Mouse (Mus musculus) heart, embryonic 15.5 days (tissue): ENCODE measurements around the gene Pmm1. TPM values are rescaled to one million over a fixed set of nuclear protein-coding genes. Genes with fewer than 3 reads are reported as not detected.
"Not testable (repeated sequence)": the region's sequence is repeated elsewhere in the genome, so short reads cannot be mapped to it uniquely, and the experiment has no call there.

Experiments
- ATAC-seq: fragments of 200-750 bp; cut with Nextera tagmentation; replicated peaks from 2 replicates; pipeline ENCODE4 v1.8.0; 2017; ENCODE audit warnings: low read depth, moderate TSS enrichment; ENCODE audit not compliant: insufficient number of reproducible peaks, insufficient read depth, low FRiP score
- H3K27ac ChIP-seq: fragments of 300-500 bp; sonication (generic); 2 replicates; pipeline ENCODE4 v1.5.1; 2015; ENCODE audit warnings: mild to moderate bottlenecking, inconsistent platforms
- H3K27me3 ChIP-seq: fragments of 300-500 bp; sonication (generic); 2 replicates; pipeline ENCODE4 v1.6.1; 2015; ENCODE audit warnings: inconsistent platforms
- H3K36me3 ChIP-seq: fragments of 300-500 bp; sonication (generic); 2 replicates; pipeline ENCODE4 v1.6.1; 2015; ENCODE audit warnings: mild to moderate bottlenecking, inconsistent platforms
- H3K4me1 ChIP-seq: fragments of 300-500 bp; sonication (generic); replicated peaks from 2 replicates; pipeline ENCODE4 v1.6.1; 2015; ENCODE audit warnings: inconsistent platforms
- H3K4me2 ChIP-seq: fragments of 300-500 bp; sonication (generic); 2 replicates; pipeline ENCODE4 v1.6.1; 2015; ENCODE audit warnings: inconsistent platforms, mild to moderate bottlenecking, moderate library complexity
- H3K4me3 ChIP-seq: fragments of 300-500 bp; sonication (generic); 2 replicates; pipeline ENCODE4 v1.5.1; 2015; ENCODE audit warnings: mild to moderate bottlenecking, inconsistent platforms
- H3K9ac ChIP-seq: fragments of 300-500 bp; sonication (generic); 2 replicates; pipeline ENCODE4 v1.6.1; 2015; ENCODE audit warnings: mild to moderate bottlenecking, inconsistent platforms
- H3K9me3 ChIP-seq: fragments of 300-500 bp; sonication (generic); replicated peaks from 2 replicates; pipeline ENCODE4 v1.6.1; 2016; ENCODE audit warnings: inconsistent platforms
- WGBS: fragments of 180-500 bp; shearing (Covaris S2); methylation state at CpG from one replicate; pipeline ENCODE4 v1.1.7; 2015; ENCODE audit warnings: mixed read lengths; 5-methylcytosine and 5-hydroxymethylcytosine counted together
- polyA plus RNA-seq: library from polyadenylated mRNA; unstranded; fragments of >200 nt; fragmentation: Nextera tagmentation; extraction: Ambion mirVana; gene quantifications from 2 replicates; pipeline ENCODE4 v1.2.1, GENCODE M21; 2015

The Pmm1 gene
- polyA plus RNA-seq, 1 experiment from 2014 or later, result 18.1 TPM

GRCm38 (mm10) chr15:81970498-81970897 lies 9.8 kb upstream of the Pmm1 start:
- not testable (repeated sequence) for H3K4me2 ChIP-seq, H3K4me1 ChIP-seq, H3K27ac ChIP-seq, H3K36me3 ChIP-seq, H3K9ac ChIP-seq, ATAC-seq, H3K27me3 ChIP-seq, H3K4me3 ChIP-seq, H3K9me3 ChIP-seq
- WGBS, result 89% methylated on average over 4 of the region's 4 CpGs

GRCm38 (mm10) chr15:81969635-81970034 lies 8.9 kb upstream of the Pmm1 start:
- 65% methylated on average over 6 of the region's 6 CpGs for WGBS
- H3K4me1 ChIP-seq, ATAC-seq, H3K4me2 ChIP-seq, H3K27me3 ChIP-seq, H3K36me3 ChIP-seq, H3K9ac ChIP-seq, H3K9me3 ChIP-seq, H3K4me3 ChIP-seq, H3K27ac ChIP-seq: not testable (repeated sequence)

GRCm38 (mm10) chr15:81969173-81969572 lies 8.4 kb upstream of the Pmm1 start:
- Histone ChIP-seq H3K9ac (no peak overlapping the region), H3K27me3 (no peaks in the 10 kb centered on the region), H3K4me3 (no peak overlapping the region), H3K4me2 (no peak overlapping the region), H3K36me3 (no peaks in the 10 kb centered on the region), H3K4me1 (no peaks in the 10 kb centered on the region), H3K27ac (no peak overlapping the region), H3K9me3 (peaks cover 3% of the 10 kb centered on the region; the same call in 1 of the 2 replicates)
- 65% methylated on average over 7 of the region's 7 CpGs for WGBS
- no peak for ATAC-seq

GRCm38 (mm10) chr15:81968447-81968846 lies 7.7 kb upstream of the Pmm1 start:
- H3K4me2 ChIP-seq, result no peak overlapping the region
- H3K9me3 ChIP-seq, result peaks cover 3% of the 10 kb centered on the region; the same call in 1 of the 2 replicates
- H3K27ac ChIP-seq, result no peak overlapping the region
- H3K9ac ChIP-seq, result no peak overlapping the region
- H3K36me3 ChIP-seq, result no peaks in the 10 kb centered on the region
- no peak overlapping the region for H3K4me3 ChIP-seq
- H3K4me1 ChIP-seq, result no peaks in the 10 kb centered on the region
- WGBS, result 48% methylated on average over 2 of the region's 2 CpGs
- no peaks in the 10 kb centered on the region for H3K27me3 ChIP-seq
- ATAC-seq, result no peak

GRCm38 (mm10) chr15:81967821-81968220 lies 7.1 kb upstream of the Pmm1 start:
- Histone ChIP-seq H3K9ac (no peak overlapping the region), H3K36me3 (no peaks in the 10 kb centered on the region), H3K4me3 (no peak overlapping the region), H3K27ac (no peak overlapping the region), H3K4me1 (no peaks in the 10 kb centered on the region), H3K27me3 (no peaks in the 10 kb centered on the region), H3K9me3 (no peaks in the 10 kb centered on the region; the same call in 1 of the 2 replicates), H3K4me2 (no peak overlapping the region)
- no peak for ATAC-seq
- WGBS, result 84% methylated on average over 5 of the region's 5 CpGs

- whole genome bisulfite sequencing, result 70% methylated on average over 12 of the region's 14 CpGs
- H3K27me3 ChIP-seq, result no peaks in the 10 kb centered on the region
- ATAC-seq, result no peak
- no peaks in the 10 kb centered on the region for H3K36me3 ChIP-seq
- no peak overlapping the region for H3K27ac ChIP-seq
- H3K4me1 ChIP-seq, result no peaks in the 10 kb centered on the region
- H3K9me3 ChIP-seq, result no peaks in the 10 kb centered on the region
- no peak overlapping the region for H3K9ac ChIP-seq
- no peak overlapping the region for H3K4me2 ChIP-seq
- H3K4me3 ChIP-seq, result no peak overlapping the region
Observed at GRCm38 (mm10) chr15:81966062-81966829, 5.5 kb upstream of the Pmm1 start.

DNA sequence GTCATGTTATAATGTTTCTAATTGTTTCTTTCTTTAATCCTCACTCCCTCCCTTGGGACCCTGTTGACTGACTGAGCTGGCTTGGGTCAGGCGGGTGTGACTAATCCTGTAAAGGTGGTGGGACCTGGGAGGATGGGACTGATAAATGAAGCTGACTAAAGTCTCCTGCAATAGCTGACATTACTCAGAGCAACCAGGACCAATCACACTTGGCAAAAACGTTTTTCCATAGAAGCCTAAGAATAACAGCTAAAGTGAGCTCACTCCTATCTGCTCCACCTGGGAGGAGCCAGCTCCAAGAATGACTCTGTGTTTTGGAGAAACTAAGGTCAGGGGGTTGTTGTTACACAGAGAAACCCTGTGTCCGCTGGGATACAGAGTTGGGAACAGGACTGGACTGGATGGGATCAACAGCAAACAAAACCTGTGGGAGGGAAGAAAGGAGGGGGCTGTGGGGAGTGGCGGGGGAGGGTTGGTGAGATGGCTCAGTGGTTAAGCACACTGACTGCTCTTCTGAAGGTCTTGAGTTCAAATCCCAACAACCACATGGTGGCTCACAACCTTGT lies 4.3 kb upstream of the Pmm1 start:
- Histone ChIP-seq H3K27me3 (no peaks in the 10 kb centered on the region), H3K27ac (no peak overlapping the region), H3K4me3 (no peak overlapping the region), H3K9me3 (no peaks in the 10 kb centered on the region), H3K4me1 (peaks cover 3% of the 10 kb centered on the region), H3K4me2 (no peak overlapping the region), H3K36me3 (no peaks in the 10 kb centered on the region), H3K9ac (no peak overlapping the region)
- no peak for ATAC-seq
- 46% methylated on average over 4 of the region's 4 CpGs for WGBS

GRCm38 (mm10) chr15:81964262-81964661 lies 3.5 kb upstream of the Pmm1 start:
- Histone ChIP-seq H3K4me2 (no peak overlapping the region), H3K9me3 (no peaks in the 10 kb centered on the region), H3K36me3 (no peaks in the 10 kb centered on the region), H3K4me3 (no peak overlapping the region), H3K4me1 (peaks cover 9% of the 10 kb centered on the region), H3K9ac (no peak overlapping the region), H3K27ac (no peak overlapping the region), H3K27me3 (no peaks in the 10 kb centered on the region)
- 48% methylated on average over 1 of the region's 1 CpGs for WGBS
- ATAC-seq, result no peak

- H3K9ac ChIP-seq, result no peak overlapping the region; the same call in 1 of the 2 replicates
- under 1% methylated on average over 8 of the region's 8 CpGs for WGBS
Observed at GRCm38 (mm10) chr15:81961078-81961451, 335 bp upstream of the Pmm1 start.

GRCm38 (mm10) chr15:81958906-81959305 lies 1.8 kb downstream of the Pmm1 start:
- no peaks in the 10 kb centered on the region for H3K9me3 ChIP-seq
- H3K36me3 ChIP-seq, result peaks cover 4% of the 10 kb centered on the region; the same call in 1 of the 2 replicates
- no peaks in the 10 kb centered on the region for H3K27me3 ChIP-seq
- ATAC-seq, result no peak
- no peak overlapping the region for H3K27ac ChIP-seq
- no peak overlapping the region for H3K4me2 ChIP-seq
- no peak overlapping the region for H3K4me3 ChIP-seq
- H3K4me1 ChIP-seq, result peaks cover 9% of the 10 kb centered on the region
- 70% methylated on average over 3 of the region's 3 CpGs for WGBS
- H3K9ac ChIP-seq, result no peak overlapping the region

More at GRCm38 (mm10) chr15:81961078-81961451, 335 bp upstream of the Pmm1 start:
- 0 out of 2 replicates have a peak overlapping the region, but pooled peaks have one; percentile 31 for H3K27ac ChIP-seq
- H3K9me3 ChIP-seq, result no peaks in the 10 kb centered on the region
- peak overlapping the region; percentile 65 for H3K4me3 ChIP-seq
- H3K27me3 ChIP-seq, result no peaks in the 10 kb centered on the region
- peak overlapping the region; percentile 99 for H3K4me2 ChIP-seq
- H3K4me1 ChIP-seq, result peaks cover 9% of the 10 kb centered on the region
- no peaks in the 10 kb centered on the region for H3K36me3 ChIP-seq
- ATAC-seq, result no peak

DNA sequence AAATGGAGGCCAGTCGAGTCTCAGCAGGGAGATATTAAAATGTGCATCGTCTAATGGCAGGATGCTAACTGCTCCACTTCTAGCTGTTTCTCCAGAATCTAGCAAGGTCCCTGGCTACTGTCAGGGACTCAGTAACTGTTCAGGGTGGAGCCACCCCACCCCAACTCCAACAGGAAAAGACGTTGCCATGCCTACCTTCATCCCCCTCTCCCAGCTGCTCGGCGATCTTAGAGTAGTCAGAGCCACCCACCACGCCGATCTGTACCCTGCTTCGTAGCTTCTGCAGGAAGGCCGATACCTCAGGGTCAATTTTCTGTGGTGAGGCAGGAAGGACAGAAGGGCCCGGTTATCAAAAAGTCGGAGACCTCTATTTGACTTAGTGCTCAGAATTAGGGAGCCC lies 3.1 kb downstream of the Pmm1 start:
- no peak overlapping the region for H3K4me3 ChIP-seq

GRCm38 (mm10) chr15:81956457-81956856 lies 4.3 kb downstream of the Pmm1 start:
- no peaks in the 10 kb centered on the region for H3K27me3 ChIP-seq
- H3K4me2 ChIP-seq, result no peak overlapping the region
- peaks cover 9% of the 10 kb centered on the region for H3K4me1 ChIP-seq
- no peak overlapping the region for H3K27ac ChIP-seq
- H3K9ac ChIP-seq, result no peak overlapping the region
- WGBS, result 57% methylated on average over 8 of the region's 8 CpGs
- ATAC-seq, result no peak
- H3K4me3 ChIP-seq, result no peak overlapping the region
- H3K9me3 ChIP-seq, result no peaks in the 10 kb centered on the region
- peaks cover 4% of the 10 kb centered on the region; the same call in 1 of the 2 replicates for H3K36me3 ChIP-seq

More for the DNA sequence above, 3.1 kb downstream of the Pmm1 start:
- no peak overlapping the region for H3K27ac ChIP-seq
- peaks cover 9% of the 10 kb centered on the region for H3K4me1 ChIP-seq
- no peak for ATAC-seq
- peaks cover 4% of the 10 kb centered on the region; the same call in 1 of the 2 replicates for H3K36me3 ChIP-seq
- no peaks in the 10 kb centered on the region for H3K27me3 ChIP-seq
- no peak overlapping the region for H3K4me2 ChIP-seq
- H3K9me3 ChIP-seq, result no peaks in the 10 kb centered on the region
- 85% methylated on average over 11 of the region's 11 CpGs for WGBS
- no peak overlapping the region for H3K9ac ChIP-seq
